Mouse (Mus musculus) left cerebral cortex, adult 11 months (tissue): ENCODE results near the gene Tlr13.
"Not testable (repeated sequence)": the region's sequence is repeated elsewhere in the genome, so short reads cannot be mapped to it uniquely, and the experiment has no call there.

ENCODE experiments used
- DNase-seq: peaks from one replicate; pipeline ENCODE4 v3.0.0; 2022; ENCODE audit warnings: low spot score

Tlr13 gene

GRCm38 (mm10) chrX:106186713-106187649 lies 44.0 kb downstream of the Tlr13 start, which contains the start of gene Pgk1:
TSS of gene Pgk1 (plus strand) at chrX:106187100.
- DNase-seq: peak; percentile 86

- DNase-seq: no peak
These were observed 44.7 kb downstream of the Tlr13 start for GRCm38 (mm10) chrX:106187737-106188136.

GRCm38 (mm10) chrX:106189356-106189755 lies 46.4 kb downstream of the Tlr13 start:
- DNase-seq: no peak

- no peak for DNase-seq
These were observed 47.1 kb downstream of the Tlr13 start for GRCm38 (mm10) chrX:106190091-106190490.

- DNase-seq: not testable (repeated sequence)
These were observed 51.4 kb downstream of the Tlr13 start for GRCm38 (mm10) chrX:106194361-106194760.

GRCm38 (mm10) chrX:106197308-106197707 lies 54.3 kb downstream of the Tlr13 start:
- DNase-seq: no peak

- no peak for DNase-seq
These were observed 55.9 kb downstream of the Tlr13 start for GRCm38 (mm10) chrX:106198904-106199303.

- no peak for DNase-seq
These were observed 66.1 kb downstream of the Tlr13 start for GRCm38 (mm10) chrX:106209100-106209499.
